Mouse (Mus musculus) small intestine, adult 2 months (tissue): Measurements from ENCODE around the gene Tmed9.

ENCODE experiments used
- CTCF ChIP-seq: fragments of 200-500 bp; IDR thresholded peaks from 2 replicates; pipeline ENCODE4 v1.5.1; 2012; ENCODE audit warnings: low read depth, mild to moderate bottlenecking, control low read depth, inconsistent platforms, low read length, moderate library complexity, mixed read lengths; ENCODE audit not compliant: insufficient replicate concordance, insufficient read length; ENCODE audit errors: extremely low read depth
- POLR2A ChIP-seq: fragments of 200-500 bp; IDR thresholded peaks from 2 replicates; pipeline ENCODE4 v1.6.1; 2012; ENCODE audit warnings: low read depth, mild to moderate bottlenecking, control low read depth, inconsistent platforms, low read length, moderate library complexity

DNA sequence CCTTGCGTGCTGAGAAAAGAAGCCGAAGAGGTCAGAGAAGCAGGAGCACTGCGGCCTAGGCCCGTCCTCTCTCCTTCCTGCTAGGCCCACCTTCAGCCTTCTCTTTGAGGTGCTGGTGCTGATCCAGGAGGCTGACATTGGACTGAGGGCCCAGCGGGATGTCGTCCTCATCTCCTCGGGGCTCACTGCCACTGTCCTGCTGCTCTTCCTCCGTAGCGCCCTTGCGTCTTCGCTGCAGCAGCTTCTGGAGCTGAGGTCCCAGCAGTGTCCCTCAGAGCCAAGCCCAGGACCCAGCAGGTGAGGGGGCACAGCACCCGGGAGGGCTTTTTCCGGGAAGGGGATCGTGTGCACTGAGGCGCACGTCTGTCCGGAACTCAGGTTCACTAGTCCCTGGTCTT, 37.7 kb upstream of the Tmed9 start:
- TF ChIP-seq POLR2A (no peak), CTCF (no peak)
